Mouse (Mus musculus) layer of hippocampus, postnatal 10 days (tissue): ENCODE data around the gene Pink1. TPM values are rescaled to one million over a fixed set of nuclear protein-coding genes. Genes with fewer than 3 reads are reported as not detected.
A peak's percentile ranks its signal among the peaks of the same experiment; 100 is the strongest.

ENCODE experiments used
- DNase-seq, 2 experiments: peaks; one replicate each; pipeline ENCODE4 v3.0.0; 2021; ENCODE audit warnings: low spot score in 2 of 2
- long read RNA-seq: library from polyadenylated mRNA; stranded (forward); transcript quantifications from one replicate; pipeline ENCODE4 v2.0.0, GENCODE M21; 2023
- total RNA-seq, 2 experiments: library from RNA; stranded (reverse); gene quantifications; 2 replicates each; pipeline ENCODE4 v1.2.3; 2021

Pink1 gene
- total RNA-seq = 100 to 1,000 TPM; 128 to 131 TPM
- long read RNA-seq, transcript Pink1-201 (8 exons, 2,375 nt) = major isoform, 64 of 291 reads
- long read RNA-seq, partial matches to known transcripts = 205 of 291 reads
- long read RNA-seq, other reads (novel, unspliced or antisense) = 21 of 291 reads

GRCm38 (mm10) chr4:138326077-138326695 lies at the start of gene Pink1:
TSS of gene Pink1 (minus strand) at chr4:138326307.
- peak; percentile 95 to 96 for DNase-seq

GRCm38 (mm10) chr4:138375117-138375516 lies 49.0 kb upstream of the Pink1 start:
- no peak for DNase-seq

GRCm38 (mm10) chr4:138370996-138371516 lies 44.9 kb upstream of the Pink1 start:
- no peak for DNase-seq

- DNase-seq = no peak
Observed at GRCm38 (mm10) chr4:138368498-138369260, 42.6 kb upstream of the Pink1 start.

GRCm38 (mm10) chr4:138367641-138368497 lies 41.8 kb upstream of the Pink1 start, which contains the start of gene Cda:
TSS of gene Cda (minus strand) at chr4:138367992.
- DNase-seq = peak in 1 of 2 experiments; percentile 49

GRCm38 (mm10) chr4:138366561-138366960 lies 40.5 kb upstream of the Pink1 start:
- no peak for DNase-seq

GRCm38 (mm10) chr4:138363511-138363910 lies 37.4 kb upstream of the Pink1 start:
- DNase-seq = no peak

- DNase-seq = no peak
Observed at GRCm38 (mm10) chr4:138362883-138363282, 36.8 kb upstream of the Pink1 start.

- DNase-seq = peak; percentile 45 to 49
Observed at GRCm38 (mm10) chr4:138361370-138361821, 35.3 kb upstream of the Pink1 start.

GRCm38 (mm10) chr4:138358176-138358575 lies 32.1 kb upstream of the Pink1 start:
- DNase-seq = no peak

GRCm38 (mm10) chr4:138356551-138356950 lies 30.4 kb upstream of the Pink1 start:
- DNase-seq = no peak

GRCm38 (mm10) chr4:138356141-138356540 lies 30.0 kb upstream of the Pink1 start:
- DNase-seq = no peak

GRCm38 (mm10) chr4:138355496-138355895 lies 29.4 kb upstream of the Pink1 start:
- no peak for DNase-seq

- no peak for DNase-seq
Observed at GRCm38 (mm10) chr4:138353438-138354171, 27.5 kb upstream of the Pink1 start.

GRCm38 (mm10) chr4:138352692-138353091 lies 26.6 kb upstream of the Pink1 start:
- DNase-seq = no peak

GRCm38 (mm10) chr4:138351821-138352220 lies 25.7 kb upstream of the Pink1 start:
- DNase-seq = no peak

GRCm38 (mm10) chr4:138348716-138349115 lies 22.6 kb upstream of the Pink1 start:
- DNase-seq = no peak

GRCm38 (mm10) chr4:138347280-138347679 lies 21.2 kb upstream of the Pink1 start:
- no peak for DNase-seq

- no peak for DNase-seq
Observed at GRCm38 (mm10) chr4:138344891-138345545, 18.9 kb upstream of the Pink1 start.

GRCm38 (mm10) chr4:138343341-138343837 lies 17.3 kb upstream of the Pink1 start:
- DNase-seq = no peak
